Mouse (Mus musculus) megakaryocyte-erythroid progenitor cell, adult 5-6 weeks (primary cell): Measurements from ENCODE around the gene Inmt. TPM values are rescaled to one million over a fixed set of nuclear protein-coding genes. Genes with fewer than 3 reads are reported as not detected.

Experiments used
- ATAC-seq: replicated peaks from 2 replicates; pipeline ENCODE4 v1.8.0; 2016; ENCODE audit warnings: mild to moderate bottlenecking, inconsistent platforms; ENCODE audit not compliant: severe bottlenecking, poor library complexity, low FRiP score, low TSS enrichment
- total RNA-seq, 2 experiments: library from RNA; stranded (forward) in 1 of 2; stranded (reverse) in 1 of 2; fragments of 200-1000, 215-1000 nt in 1 of 2; fragments of >200 nt in 1 of 2; fragmentation: Nextera tagmentation in 1 of 2; gene quantifications; 2 replicates each; pipeline ENCODE4 v1.2.3; 2014 to 2017

Gene Inmt
- total RNA-seq, 2 experiments from 2014 or later = not detected

GRCm38 (mm10) chr6:55173171-55173570 lies 1.7 kb downstream of the Inmt start:
- no peak for ATAC-seq

GRCm38 (mm10) chr6:55171638-55172037 lies 3.2 kb downstream of the Inmt start:
- no peak for ATAC-seq

- no peak for ATAC-seq
These were observed 5.0 kb downstream of the Inmt start for GRCm38 (mm10) chr6:55169818-55170217.

- peak; percentile 73 for ATAC-seq
These were observed 7.9 kb downstream of the Inmt start for GRCm38 (mm10) chr6:55166777-55167463.

- ATAC-seq = no peak
These were observed 11.7 kb downstream of the Inmt start for GRCm38 (mm10) chr6:55163046-55163584.

GRCm38 (mm10) chr6:55161311-55161761 lies 13.5 kb downstream of the Inmt start:
- ATAC-seq = no peak

- ATAC-seq = no peak
These were observed 15.6 kb downstream of the Inmt start for GRCm38 (mm10) chr6:55159256-55159655.

- no peak for ATAC-seq
These were observed 22.6 kb downstream of the Inmt start for GRCm38 (mm10) chr6:55152226-55152625.

- no peak for ATAC-seq
These were observed 28.7 kb downstream of the Inmt start for GRCm38 (mm10) chr6:55146138-55146537.

- no peak for ATAC-seq
These were observed 29.6 kb downstream of the Inmt start for GRCm38 (mm10) chr6:55145285-55145684.

GRCm38 (mm10) chr6:55138343-55138742 lies 36.5 kb downstream of the Inmt start:
- no peak for ATAC-seq

- ATAC-seq = no peak
These were observed 41.4 kb downstream of the Inmt start for GRCm38 (mm10) chr6:55133425-55133824.

GRCm38 (mm10) chr6:55132794-55133193 lies 42.0 kb downstream of the Inmt start, which contains the start of gene Crhr2:
TSS of gene Crhr2 (minus strand) at chr6:55133016.
- no peak for ATAC-seq

- no peak for ATAC-seq
These were observed 43.5 kb downstream of the Inmt start for GRCm38 (mm10) chr6:55131301-55131700.

- ATAC-seq = no peak
These were observed 44.2 kb downstream of the Inmt start for GRCm38 (mm10) chr6:55130631-55131030.

- no peak for ATAC-seq
These were observed 46.5 kb downstream of the Inmt start for GRCm38 (mm10) chr6:55128391-55128790.

GRCm38 (mm10) chr6:55126576-55126975 lies 48.3 kb downstream of the Inmt start:
- no peak for ATAC-seq

- no peak for ATAC-seq
These were observed 51.8 kb downstream of the Inmt start for GRCm38 (mm10) chr6:55123056-55123455.
